ENCODE assay signal across 9 mouse cellular contexts in genomic region chr5:123064207-123064606, GRCm38 (mm10). TPM values are rescaled to one million over a fixed set of nuclear protein-coding genes. Genes with fewer than 3 reads are reported as not detected.
DNase-seq lines count a peak whose midpoint lies in the region; ATAC-seq and TF ChIP-seq lines count a peak whose summit lies in the region.
"Had no signal": no experiment of that assay in that cellular context is flagged by ENCODE, and none has a peak within 500 bp of the region (broad histone marks: within the 10 kb centered on the region; RNA-seq: fewer than 3 reads in every experiment).

No protein-coding gene starts in this region.

- H3K4me2 ChIP-seq in intestine, postnatal 0 days (replicated peaks; ENCODE audit: low read depth), result no peak overlapping the region
- H3K4me2 ChIP-seq in intestine, embryonic 16.5 days (ENCODE audit: low read depth, low read length), result no peak overlapping the region
- H3K4me2 ChIP-seq in embryonic facial prominence, embryonic 11.5 days (ENCODE audit: low read depth, low read length), result no peak overlapping the region
- no peak overlapping the region for H3K4me2 ChIP-seq in forebrain, embryonic 13.5 days

- H3K36me3 ChIP-seq in intestine, postnatal 0 days (ENCODE audit: control insufficient read depth, insufficient read depth), result no peaks in the 10 kb centered on the region
- no peaks in the 10 kb centered on the region for H3K36me3 ChIP-seq in intestine, embryonic 16.5 days (ENCODE audit: control insufficient read depth, insufficient read depth, low read length)
- H3K36me3 ChIP-seq in embryonic facial prominence, embryonic 11.5 days (replicated peaks; ENCODE audit: control insufficient read depth, insufficient read depth, low read depth, low read length), result no peaks in the 10 kb centered on the region
- no peaks in the 10 kb centered on the region for H3K36me3 ChIP-seq in limb, embryonic 10.5 days
- H3K36me3 ChIP-seq in forebrain, embryonic 13.5 days (ENCODE audit: poor library complexity, severe bottlenecking), result no peaks in the 10 kb centered on the region

- no peak overlapping the region for H3K27ac ChIP-seq in intestine, postnatal 0 days (ENCODE audit: low read depth, low read length)
- no peak overlapping the region for H3K27ac ChIP-seq in intestine, embryonic 16.5 days (ENCODE audit: low read length)
- H3K27ac ChIP-seq in embryonic facial prominence, embryonic 11.5 days (replicated peaks; ENCODE audit: low read depth, low read length), result no peak overlapping the region
- H3K27ac ChIP-seq in limb, embryonic 10.5 days, result no peak overlapping the region
- no peak overlapping the region for H3K27ac ChIP-seq in forebrain, embryonic 13.5 days

- TF ChIP-seq CTCF in intestine, postnatal 0 days (IDR thresholded peaks at IDR 0.05; ENCODE audit: low read depth), result peak; percentile 65

- no peak for ATAC-seq in intestine, postnatal 0 days
- no peak for ATAC-seq in intestine, embryonic 16.5 days
- ATAC-seq in embryonic facial prominence, embryonic 11.5 days (replicated peaks; ENCODE audit: insufficient number of reproducible peaks, low FRiP score, low TSS enrichment, low read depth), result no peak; the same call in 1 of the 2 replicates
- ATAC-seq in forebrain, embryonic 13.5 days, result no peak; the same call in 1 of the 2 replicates

- H3K9ac ChIP-seq in intestine, postnatal 0 days (ENCODE audit: low read depth, low read length), result no peak overlapping the region
- no peak overlapping the region for H3K9ac ChIP-seq in intestine, embryonic 16.5 days (ENCODE audit: low read depth, low read length)
- H3K9ac ChIP-seq in embryonic facial prominence, embryonic 11.5 days (replicated peaks; ENCODE audit: low read length), result no peak overlapping the region
- no peak overlapping the region for H3K9ac ChIP-seq in forebrain, embryonic 13.5 days

- H3K9me3 ChIP-seq in intestine, postnatal 0 days (ENCODE audit: control insufficient read depth), result no peaks in the 10 kb centered on the region
- no peaks in the 10 kb centered on the region for H3K9me3 ChIP-seq in intestine, embryonic 16.5 days (ENCODE audit: control insufficient read depth, low read length)
- no peaks in the 10 kb centered on the region for H3K9me3 ChIP-seq in embryonic facial prominence, embryonic 11.5 days (replicated peaks; ENCODE audit: control insufficient read depth, low read length)
- H3K9me3 ChIP-seq in limb, embryonic 10.5 days (replicated peaks), result no peaks in the 10 kb centered on the region
- no peaks in the 10 kb centered on the region for H3K9me3 ChIP-seq in forebrain, embryonic 13.5 days (replicated peaks)

- DNase-seq in CD8-positive naive resting alpha-beta T cell, adult 2 months (ENCODE audit: low read depth in 2 of 2, low spot score in 2 of 2), result peak; percentile 66 to 69
- DNase-seq in adrenal gland, postnatal 14 days, result peak; percentile 82
- peak; percentile 93 for DNase-seq in embryonic facial prominence, embryonic 11.5 days (ENCODE audit: low spot score)
- peak; percentile 56 for DNase-seq in limb, embryonic 10.5 days (ENCODE audit: low spot score)
- peak; percentile 84 for DNase-seq in retina, postnatal 1 day

- no peak overlapping the region for H3K4me3 ChIP-seq in intestine, postnatal 0 days (ENCODE audit: low read depth, low read length)
- no peak overlapping the region for H3K4me3 ChIP-seq in intestine, embryonic 16.5 days (ENCODE audit: low read length)
- no peak overlapping the region for H3K4me3 ChIP-seq in embryonic facial prominence, embryonic 11.5 days (ENCODE audit: low read depth, low read length)
- H3K4me3 ChIP-seq in limb, embryonic 10.5 days, result no peak overlapping the region
- H3K4me3 ChIP-seq in forebrain, embryonic 13.5 days, result no peak overlapping the region

- no peaks in the 10 kb centered on the region for H3K4me1 ChIP-seq in intestine, postnatal 0 days (replicated peaks; ENCODE audit: control insufficient read depth, insufficient read depth, low read length)
- peaks cover 5% of the 10 kb centered on the region; the same call in 1 of the 2 replicates for H3K4me1 ChIP-seq in intestine, embryonic 16.5 days (ENCODE audit: control insufficient read depth, insufficient read depth, low read length)
- H3K4me1 ChIP-seq in embryonic facial prominence, embryonic 11.5 days (ENCODE audit: control insufficient read depth, insufficient read depth, low read length), result no peaks in the 10 kb centered on the region
- H3K4me1 ChIP-seq in limb, embryonic 10.5 days, result peaks cover 18% of the 10 kb centered on the region
- H3K4me1 ChIP-seq in forebrain, embryonic 13.5 days, result no peaks in the 10 kb centered on the region

- no peaks in the 10 kb centered on the region for H3K27me3 ChIP-seq in intestine, postnatal 0 days (replicated peaks; ENCODE audit: control insufficient read depth, insufficient read depth, low read length)
- H3K27me3 ChIP-seq in intestine, embryonic 16.5 days (replicated peaks; ENCODE audit: control insufficient read depth, insufficient read depth, low read length), result no peaks in the 10 kb centered on the region
- H3K27me3 ChIP-seq in embryonic facial prominence, embryonic 11.5 days (ENCODE audit: control insufficient read depth, insufficient read depth, low read length), result no peaks in the 10 kb centered on the region
- no peaks in the 10 kb centered on the region for H3K27me3 ChIP-seq in limb, embryonic 10.5 days (ENCODE audit: low read depth, poor library complexity, severe bottlenecking)
- H3K27me3 ChIP-seq in forebrain, embryonic 13.5 days, result no peaks in the 10 kb centered on the region

- 25% methylated on average over 6 of the region's 6 CpGs for WGBS in intestine, postnatal 0 days
- WGBS in intestine, embryonic 16.5 days, result 30% methylated on average over 6 of the region's 6 CpGs
- 30% methylated on average over 6 of the region's 6 CpGs for WGBS in embryonic facial prominence, embryonic 11.5 days
- WGBS in limb, embryonic 10.5 days, result 34% methylated on average over 6 of the region's 6 CpGs
- WGBS in forebrain, embryonic 13.5 days, result 27% methylated on average over 6 of the region's 6 CpGs

RNA-seq across cellular contexts. Expression of gene Tmem120b, which starts 4.0 kb away (rescaled TPM):
- 3.2 and 4.2 TPM in 2 replicates for polyA plus RNA-seq in intestine, postnatal 0 days (2015; fragmentation: Nextera tagmentation; extraction: Ambion mirVana)
- polyA plus RNA-seq in intestine, embryonic 16.5 days (2015; fragmentation: Nextera tagmentation; extraction: Ambion mirVana), result 10.4 and 10.9 TPM in 2 replicates
- total RNA-seq in adrenal gland, postnatal 14 days (2021), result 17.7 and 19.2 TPM in 2 replicates
- 7.2 and 7.9 TPM in 2 replicates for polyA plus RNA-seq in embryonic facial prominence, embryonic 11.5 days (2014; fragmentation: Nextera tagmentation; extraction: Ambion mirVana)
- 9.7 and 12.4 TPM in 2 replicates for polyA plus RNA-seq in limb, embryonic 10.5 days (2016; fragmentation: Nextera tagmentation; extraction: Ambion mirVana)
- 10.9 and 11.0 TPM in 2 replicates for polyA plus RNA-seq in forebrain, embryonic 13.5 days (2015; fragmentation: Nextera tagmentation; extraction: Ambion mirVana)

RNA-seq across cellular contexts. Expression of gene Morn3, which starts 17.4 kb away (rescaled TPM):
- polyA plus RNA-seq in intestine, postnatal 0 days (2015; fragmentation: Nextera tagmentation; extraction: Ambion mirVana), result 0.43 TPM in 1 of 2 replicates, not detected in the other
- polyA plus RNA-seq in intestine, embryonic 16.5 days (2015; fragmentation: Nextera tagmentation; extraction: Ambion mirVana), result 0.57 TPM in 1 of 2 replicates, not detected in the other
- not detected in 2 replicates for total RNA-seq in adrenal gland, postnatal 14 days (2021)
- polyA plus RNA-seq in embryonic facial prominence, embryonic 11.5 days (2014; fragmentation: Nextera tagmentation; extraction: Ambion mirVana), result 0.91 TPM in 1 of 2 replicates, not detected in the other
- not detected in 2 replicates for polyA plus RNA-seq in limb, embryonic 10.5 days (2016; fragmentation: Nextera tagmentation; extraction: Ambion mirVana)
- polyA plus RNA-seq in forebrain, embryonic 13.5 days (2015; fragmentation: Nextera tagmentation; extraction: Ambion mirVana), result 0.79 and 1.1 TPM in 2 replicates
- polyA plus RNA-seq: frontal cortex, adult 2 months had no signal

RNA-seq across cellular contexts. Expression of gene Orai1, which starts 49.3 kb away (rescaled TPM):
- 36.8 and 42.5 TPM in 2 replicates for polyA plus RNA-seq in intestine, postnatal 0 days (2015; fragmentation: Nextera tagmentation; extraction: Ambion mirVana)
- polyA plus RNA-seq in intestine, embryonic 16.5 days (2015; fragmentation: Nextera tagmentation; extraction: Ambion mirVana), result 20.1 and 21.9 TPM in 2 replicates
- total RNA-seq in adrenal gland, postnatal 14 days (2021), result 11.7 and 13.4 TPM in 2 replicates
- polyA plus RNA-seq in embryonic facial prominence, embryonic 11.5 days (2014; fragmentation: Nextera tagmentation; extraction: Ambion mirVana), result 9.1 and 9.6 TPM in 2 replicates
- polyA plus RNA-seq in limb, embryonic 10.5 days (2016; fragmentation: Nextera tagmentation; extraction: Ambion mirVana), result 10.2 and 11.5 TPM in 2 replicates
- 10.6 and 10.8 TPM in 2 replicates for polyA plus RNA-seq in forebrain, embryonic 13.5 days (2015; fragmentation: Nextera tagmentation; extraction: Ambion mirVana)
